Mouse (Mus musculus): ENCODE measurements at regions not wholly inside any gene's neighbourhood (a gene's known extent, or its start where the extent isn't known, plus 50 kb on each side); places are given as distances from the start of the nearest gene placed in this dataset.

DNA sequence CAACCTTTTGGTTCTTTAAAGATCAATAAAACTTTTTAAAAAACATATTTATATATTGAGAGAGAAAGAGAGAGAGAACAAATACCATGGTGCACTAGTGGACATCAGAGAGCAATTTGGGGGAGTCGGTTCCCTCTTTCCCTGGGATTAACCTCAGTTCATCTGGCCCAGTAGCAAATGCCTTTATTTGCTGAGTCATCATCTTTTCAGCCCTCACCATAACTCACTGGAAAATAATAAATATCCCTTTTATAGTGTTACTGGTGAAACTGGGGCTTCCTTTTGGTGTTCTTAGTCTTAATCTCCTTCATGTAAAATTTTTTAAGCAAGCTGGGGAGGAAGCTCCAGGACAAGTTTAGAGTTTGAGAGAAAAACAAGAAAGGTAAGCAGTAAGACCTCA lies 105.3 kb upstream of the Arg1 start:
- DNase-seq, result no peak

DNA sequence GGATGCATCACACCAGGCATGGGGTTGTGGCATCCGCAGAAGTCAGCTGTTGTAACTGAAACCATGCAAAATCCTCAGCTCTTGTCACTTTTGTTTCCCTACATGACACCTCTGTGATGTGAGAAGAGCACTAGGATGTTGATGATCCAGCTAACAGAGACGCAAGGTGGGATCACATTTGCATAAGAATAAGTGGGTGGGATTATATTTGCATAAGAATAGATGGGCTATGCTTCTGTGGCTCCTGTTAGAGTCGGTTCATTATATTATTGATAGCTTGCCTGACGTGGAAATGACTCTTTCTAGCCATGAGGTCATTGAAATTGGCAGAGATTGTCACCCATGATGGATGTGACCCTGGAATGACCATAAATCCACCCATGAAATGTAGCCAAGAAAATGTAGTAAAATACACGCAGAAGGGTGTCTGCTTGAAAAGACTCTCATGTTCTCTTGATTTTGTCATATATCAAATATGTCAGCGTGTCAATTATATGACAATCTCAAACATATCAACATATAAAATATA lies 102.2 kb upstream of the Arg1 start:
- DNase-seq, result no peak

DNA sequence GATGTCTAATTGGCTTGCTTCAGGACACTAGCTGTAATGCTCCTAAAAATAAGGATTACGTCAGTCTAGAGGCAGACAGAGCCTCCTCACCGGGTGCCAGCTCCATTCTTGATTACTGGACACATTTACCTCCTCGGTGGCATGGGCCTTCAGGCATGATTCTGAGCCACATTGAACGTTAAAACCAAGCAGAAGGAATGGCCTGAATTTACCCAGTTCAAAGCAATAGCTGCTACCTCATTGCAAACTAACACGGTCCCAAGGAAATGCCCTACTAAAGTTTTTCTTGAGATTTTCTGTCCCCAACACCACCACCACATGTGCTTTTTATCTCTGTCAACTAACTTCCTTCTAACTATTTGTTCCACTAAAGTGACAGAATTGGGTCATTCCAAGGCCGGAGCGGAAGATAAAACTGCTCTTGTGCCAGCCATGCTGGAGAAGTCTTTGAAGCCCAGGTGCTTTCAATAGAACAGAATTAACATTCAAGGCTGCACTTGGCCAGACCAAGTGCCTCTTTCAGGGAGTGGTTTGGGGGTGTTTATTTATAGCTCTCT lies 96.4 kb upstream of the Arg1 start:
- DNase-seq, result peak; percentile 22

GRCm38 (mm10) chr10:25023044-25023540 lies 95.8 kb upstream of the Arg1 start:
- DNase-seq, result no peak

GRCm38 (mm10) chr10:25018946-25019345 lies 91.7 kb upstream of the Arg1 start:
- no peak for DNase-seq

DNA sequence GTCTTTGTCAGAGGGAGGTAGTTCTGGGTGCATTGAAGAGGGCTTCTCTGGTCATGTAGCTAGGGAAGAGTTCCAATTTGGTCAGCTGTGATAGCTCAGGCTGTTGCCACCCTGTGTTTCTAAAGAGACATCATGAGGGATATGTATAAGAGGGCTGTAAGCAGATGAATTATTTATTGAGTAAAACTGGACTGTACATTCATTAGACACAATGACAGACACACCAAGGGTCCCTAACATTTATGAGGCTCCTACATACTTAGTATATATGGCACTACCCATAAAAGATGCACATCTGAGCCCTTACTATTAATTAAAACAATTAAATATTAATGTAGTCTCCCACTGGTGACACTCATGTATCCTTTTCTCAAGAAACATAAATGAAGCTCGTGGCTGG lies 90.6 kb upstream of the Arg1 start:
- DNase-seq, result no peak

DNA sequence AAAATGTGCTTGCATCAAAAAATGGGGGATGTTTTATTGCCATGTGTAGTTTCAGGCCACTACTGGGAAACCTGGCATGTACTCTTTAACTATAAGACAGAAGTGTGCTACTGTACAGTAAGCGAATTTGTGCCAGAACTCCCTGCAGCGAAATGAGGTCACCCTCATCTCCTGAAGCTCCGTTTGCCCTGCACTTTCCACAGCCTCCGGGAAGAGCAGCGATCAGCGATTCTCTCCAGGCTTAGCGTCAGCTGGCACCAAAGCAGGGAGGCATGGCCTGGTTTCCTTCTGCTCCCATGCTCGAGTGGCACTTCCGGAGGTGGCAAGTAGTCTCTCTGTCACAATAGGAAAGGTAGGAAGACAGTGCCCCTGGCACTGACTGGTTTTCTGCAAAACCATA lies 88.8 kb upstream of the Arg1 start:
- DNase-seq, result peak; percentile 35

- DNase-seq, result no peak
These were observed 84.8 kb upstream of the Arg1 start for GRCm38 (mm10) chr10:25012129-25012528.

- DNase-seq, result no peak
These were observed 74.0 kb upstream of the Arg1 start for GRCm38 (mm10) chr10:25001299-25001698.

DNA sequence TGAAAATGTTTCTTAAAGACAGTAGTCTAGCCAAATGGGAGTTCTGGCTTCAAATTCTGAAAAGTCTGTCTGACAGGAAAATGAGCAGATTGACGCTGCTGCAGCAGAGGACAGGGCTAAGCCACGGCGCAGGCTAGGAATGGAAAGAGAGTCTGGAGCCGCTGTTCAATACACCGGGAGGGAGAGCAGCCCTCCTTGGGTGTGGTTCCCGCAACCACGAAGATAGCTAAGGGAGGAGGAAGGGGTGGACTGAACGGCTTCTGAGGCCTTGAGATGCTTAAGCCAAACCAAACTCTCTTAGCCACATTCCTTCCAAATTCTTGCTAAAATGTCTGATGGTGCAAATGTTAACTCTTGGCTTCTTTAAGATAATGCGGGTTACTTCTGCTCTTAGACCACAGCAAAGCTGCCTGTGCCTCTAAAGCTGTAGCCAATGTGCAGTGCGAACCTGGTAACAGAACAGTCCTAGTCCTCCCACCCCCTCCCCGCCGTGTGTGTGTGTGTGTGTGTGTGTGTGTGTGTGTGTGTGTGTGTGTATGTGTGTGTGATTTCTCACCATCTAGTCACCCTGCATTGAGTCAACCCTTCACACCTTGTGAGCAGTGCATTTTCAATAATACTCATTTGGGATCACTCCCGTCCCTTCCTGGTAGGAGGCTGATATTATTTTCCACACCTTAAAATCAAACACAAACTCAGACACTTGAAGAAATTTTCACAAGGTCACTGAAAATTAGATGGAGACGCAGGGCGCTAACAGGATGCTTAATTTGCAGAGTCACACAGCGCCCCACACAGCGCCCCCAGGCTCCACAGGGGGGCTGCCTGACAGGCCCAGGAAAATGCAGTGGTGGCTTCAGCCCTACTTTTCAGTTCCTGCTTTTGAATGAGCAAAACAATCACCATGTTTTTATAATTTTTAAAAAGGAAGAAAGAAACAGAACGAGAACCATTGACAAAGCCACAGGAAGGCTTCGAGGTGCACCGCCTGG lies 73.2 kb upstream of the Arg1 start:
- DNase-seq, result no peak

GRCm38 (mm10) chr10:24999807-25000206 lies 72.5 kb upstream of the Arg1 start:
- no peak for DNase-seq

- no peak for DNase-seq
These were observed 70.4 kb upstream of the Arg1 start for GRCm38 (mm10) chr10:24997661-24998060.

GRCm38 (mm10) chr10:24995751-24996150 lies 68.5 kb upstream of the Arg1 start:
- DNase-seq, result no peak

DNA sequence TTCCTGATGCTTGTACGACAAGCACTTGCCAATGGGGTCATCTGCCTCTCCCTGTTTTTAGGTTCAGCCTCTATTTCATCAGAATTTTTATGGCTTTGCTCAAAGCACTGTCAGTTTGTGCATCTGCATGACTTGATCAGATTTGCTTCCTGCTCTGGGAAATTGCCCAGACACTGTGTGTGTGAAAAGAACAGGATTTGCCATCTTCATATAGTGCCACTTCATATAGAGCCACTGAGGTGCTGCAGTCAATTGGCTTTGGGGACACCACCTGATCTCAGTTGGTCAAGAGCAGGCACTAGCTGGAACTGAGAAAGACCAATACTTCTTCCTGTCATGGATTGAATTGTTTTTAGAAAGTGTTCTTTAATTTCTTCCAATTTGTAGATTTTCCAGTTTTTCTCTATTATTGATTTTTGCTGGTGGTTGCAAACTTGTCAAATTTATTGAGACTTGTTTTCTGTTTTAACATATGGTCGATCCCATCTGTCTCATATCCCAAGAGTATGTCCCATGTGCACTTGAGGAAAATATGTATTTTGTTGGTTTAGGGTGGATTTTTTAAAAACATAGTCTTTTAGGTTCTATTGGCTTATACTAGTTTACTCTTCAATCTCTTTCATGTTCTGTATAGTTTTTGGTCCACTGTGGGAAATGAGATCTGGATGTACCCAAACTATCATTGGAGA lies 62.8 kb upstream of the Arg1 start:
- DNase-seq, result no peak

- DNase-seq, result no peak
These were observed 57.5 kb upstream of the Arg1 start for GRCm38 (mm10) chr10:24984801-24985200.

- DNase-seq, result no peak
These were observed 54.5 kb upstream of the Arg1 start for GRCm38 (mm10) chr10:24981763-24982162.

Small RNA genes in the stretch of these regions (microRNA-seq; reads per million reads assigned to microRNA genes)
- gene Gm22566, result 0 reads per million in 2 experiments

All from adrenal gland, postnatal 25 days (tissue).